Mouse (Mus musculus): ENCODE data around the gene Cnnm2.

- TF ChIP-seq CTCF (IDR thresholded peaks at IDR 0.05; ENCODE audit: extremely low read depth, insufficient read depth, low read length) (no peak), POLR2A (IDR thresholded peaks at IDR 0.05; ENCODE audit: extremely low read depth, insufficient read depth, low read length) (no peak)
These were observed 87.2 kb downstream of the Cnnm2 start for GRCm38 (mm10) chr19:46848381-46849268.

Data from cortical plate, adult 2 months (tissue).